Mouse (Mus musculus): ENCODE data around the gene Asphd1. TPM values are rescaled to one million over a fixed set of nuclear protein-coding genes. Genes with fewer than 3 reads are reported as not detected.

Asphd1 gene
- polyA plus RNA-seq (2012), result 0.35 TPM in 1 of 2 replicates, not detected in the other

GRCm38 (mm10) chr7:126949403-126949792, at the start of gene Asphd1:
Gene Asphd1 (minus strand): TSS chr7:126949582.

GRCm38 (mm10) chr7:126975950-126976866, 26.8 kb upstream of the Asphd1 start, which contains the start of gene Cdiptos:
Gene Cdiptos (minus strand): TSS chr7:126976098.

GRCm38 (mm10) chr7:126975893-126975949, 26.3 kb upstream of the Asphd1 start, which contains the start of gene Cdipt:
Gene Cdipt (plus strand): TSS chr7:126975914.

GRCm38 (mm10) chr7:126949793-126950646, 638 bp upstream of the Asphd1 start, which contains the start of gene Sez6l2:
Gene Sez6l2 (plus strand): TSS chr7:126950563.

GRCm38 (mm10) chr7:126928384-126929037, 20.9 kb downstream of the Asphd1 start, which contains the start of gene Kctd13:
Gene Kctd13 (plus strand): TSS chr7:126928879.

DNA sequence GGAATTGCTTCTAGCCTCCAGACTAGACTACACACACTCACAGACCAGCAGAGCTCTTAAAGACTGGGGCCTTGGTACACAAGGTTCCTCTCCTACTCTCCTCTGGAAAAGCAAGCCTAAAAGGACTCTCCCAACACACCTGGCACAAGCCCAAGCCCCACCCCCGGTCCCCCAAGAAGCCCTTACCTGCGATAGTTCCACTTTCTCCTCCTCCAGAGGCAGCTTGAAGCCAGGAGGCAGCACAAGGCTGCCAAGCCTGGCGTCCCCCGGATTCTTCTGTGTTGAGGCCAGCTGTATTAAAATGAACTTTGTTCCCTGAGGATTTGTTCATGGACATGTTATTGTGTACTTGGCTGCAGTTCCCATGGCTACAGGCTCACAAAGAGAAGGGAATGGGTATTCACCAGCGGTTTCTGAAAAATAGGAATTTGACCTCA, 26.7 kb downstream of the Asphd1 start, which contains the start of gene Tmem219:
Gene Tmem219, minus strand, starts transcription at position 294 of the 437 bp plus-strand sequence.

Other genes starting within 250 kb of the Asphd1 start
- gene Coro1a, start 241.8 kb downstream of the Asphd1 start, polyA plus RNA-seq (2012), result 681 and 813 TPM in 2 replicates
- gene Mapk3, start 190.0 kb downstream of the Asphd1 start, polyA plus RNA-seq (2012), result 113 and 144 TPM in 2 replicates
- gene Gdpd3, start 183.2 kb downstream of the Asphd1 start, polyA plus RNA-seq (2012), result 5.5 and 8.6 TPM in 2 replicates
- 159 and 169 TPM in 2 replicates for gene Ypel3, start 172.6 kb downstream of the Asphd1 start, polyA plus RNA-seq (2012)
- 1.5 and 2.0 TPM in 2 replicates for gene Tbx6, start 168.1 kb downstream of the Asphd1 start, polyA plus RNA-seq (2012)
- 163 and 164 TPM in 2 replicates for gene Ppp4c, start 157.1 kb downstream of the Asphd1 start, polyA plus RNA-seq (2012)
- 0.24 and 0.80 TPM in 2 replicates for gene Fam57b, start 151.9 kb downstream of the Asphd1 start, polyA plus RNA-seq (2012)
- not detected in 2 replicates for gene 4930451I11Rik, start 117.9 kb downstream of the Asphd1 start, polyA plus RNA-seq (2012)
- gene Doc2a, start 102.2 kb downstream of the Asphd1 start, polyA plus RNA-seq (2012), result 0.03 TPM in 1 of 2 replicates, not detected in the other
- gene Hirip3, start 87.6 kb downstream of the Asphd1 start, polyA plus RNA-seq (2012), result 162 and 272 TPM in 2 replicates
- gene Ino80e, start 87.2 kb downstream of the Asphd1 start, polyA plus RNA-seq (2012), result 655 and 810 TPM in 2 replicates
- 176 and 182 TPM in 2 replicates for gene Taok2, start 64.9 kb downstream of the Asphd1 start, polyA plus RNA-seq (2012)
- 46.0 and 48.8 TPM in 2 replicates for gene Tmem219, start 26.7 kb downstream of the Asphd1 start, polyA plus RNA-seq (2012)
- 24.7 and 27.7 TPM in 2 replicates for gene Kctd13, start 20.7 kb downstream of the Asphd1 start, polyA plus RNA-seq (2012)
- 1.5 and 2.1 TPM in 2 replicates for gene Sez6l2, start 981 bp upstream of the Asphd1 start, polyA plus RNA-seq (2012)
- 127 and 143 TPM in 2 replicates for gene Cdipt, start 26.3 kb upstream of the Asphd1 start, polyA plus RNA-seq (2012)
- 0.74 and 0.75 TPM in 2 replicates for gene Cdiptos, start 26.5 kb upstream of the Asphd1 start, polyA plus RNA-seq (2012)
- 25.1 and 28.0 TPM in 2 replicates for gene Mvp, start 65.0 kb upstream of the Asphd1 start, polyA plus RNA-seq (2012)
- gene Pagr1b, start 66.9 kb upstream of the Asphd1 start, polyA plus RNA-seq (2012), result 9.4 TPM in 1 of 2 replicates, not detected in the other
- 67.0 and 68.3 TPM in 2 replicates for gene Pagr1a, start 67.8 kb upstream of the Asphd1 start, polyA plus RNA-seq (2012)
- 146 and 149 TPM in 2 replicates for gene Gm42742, start 71.5 kb upstream of the Asphd1 start, polyA plus RNA-seq (2012)
- 0.61 and 0.66 TPM in 2 replicates for gene Prrt2, start 71.6 kb upstream of the Asphd1 start, polyA plus RNA-seq (2012)
- 845 and 941 TPM in 2 replicates for gene Maz, start 77.5 kb upstream of the Asphd1 start, polyA plus RNA-seq (2012)
- gene Kif22, start 92.9 kb upstream of the Asphd1 start, polyA plus RNA-seq (2012), result 29.9 and 30.8 TPM in 2 replicates
- gene Zg16, start 137.7 kb upstream of the Asphd1 start, polyA plus RNA-seq (2012), result 0.86 and 0.89 TPM in 2 replicates
- gene AI467606, start 141.8 kb upstream of the Asphd1 start, polyA plus RNA-seq (2012), result 106 and 120 TPM in 2 replicates
- gene Qprt, start 172.6 kb upstream of the Asphd1 start, polyA plus RNA-seq (2012), result 1.9 and 3.5 TPM in 2 replicates
- gene Spn, start 188.2 kb upstream of the Asphd1 start, polyA plus RNA-seq (2012), result 137 and 157 TPM in 2 replicates
- 56.3 and 72.8 TPM in 2 replicates for gene Cd2bp2, start 246.5 kb upstream of the Asphd1 start, polyA plus RNA-seq (2012)